ENCODE assay signal across 8 mouse cellular contexts in genomic region chr11:76845275-76845980, GRCm38 (mm10). TPM values are rescaled to one million over a fixed set of nuclear protein-coding genes. Genes with fewer than 3 reads are reported as not detected.
A peak's percentile ranks its signal among the peaks of the same experiment; 100 is the strongest.
DNase-seq lines count a peak whose midpoint lies in the region; ATAC-seq and TF ChIP-seq lines count a peak whose summit lies in the region.

No protein-coding gene starts in this region.

- H3K4me3 ChIP-seq in forebrain, embryonic 10.5 days: peak overlapping the region; percentile 95
- peak overlapping the region; percentile 98 for H3K4me3 ChIP-seq in hindbrain, embryonic 16.5 days (ENCODE audit: low read length)
- H3K4me3 ChIP-seq in liver, embryonic 11.5 days (ENCODE audit: low read depth, low read length): peak overlapping the region; percentile 78
- peak overlapping the region; percentile 91 for H3K4me3 ChIP-seq in midbrain, postnatal 0 days (ENCODE audit: low read depth, low read length)

- peak overlapping the region; percentile 96 for H3K4me2 ChIP-seq in hindbrain, embryonic 16.5 days (ENCODE audit: low read length)
- H3K4me2 ChIP-seq in liver, embryonic 11.5 days: peak overlapping the region; percentile 99
- peak overlapping the region; percentile 97 for H3K4me2 ChIP-seq in midbrain, postnatal 0 days (ENCODE audit: low read depth, low read length, poor library complexity, severe bottlenecking)

- no peak overlapping the region for H3K27ac ChIP-seq in forebrain, embryonic 10.5 days
- H3K27ac ChIP-seq in hindbrain, embryonic 16.5 days (ENCODE audit: low read depth, low read length): peak overlapping the region; percentile 93; the same call in 1 of the 2 replicates
- H3K27ac ChIP-seq in liver, embryonic 11.5 days (ENCODE audit: low read depth, low read length): no peak overlapping the region
- 0 out of 2 replicates have a peak overlapping the region, but pooled peaks have one; percentile 88 for H3K27ac ChIP-seq in midbrain, postnatal 0 days (ENCODE audit: low read depth, low read length)

- peak overlapping the region; percentile 97 for H3K9ac ChIP-seq in hindbrain, embryonic 16.5 days (ENCODE audit: low read depth, low read length)
- H3K9ac ChIP-seq in liver, embryonic 11.5 days (ENCODE audit: low read depth, low read length): peak overlapping the region; percentile 78
- peak overlapping the region; percentile 90 for H3K9ac ChIP-seq in midbrain, postnatal 0 days (replicated peaks; ENCODE audit: low read length, poor library complexity, severe bottlenecking)

- no peaks in the 10 kb centered on the region for H3K36me3 ChIP-seq in forebrain, embryonic 10.5 days (replicated peaks)
- no peaks in the 10 kb centered on the region for H3K36me3 ChIP-seq in hindbrain, embryonic 16.5 days (ENCODE audit: control insufficient read depth, insufficient read depth, low read length)
- no peaks in the 10 kb centered on the region for H3K36me3 ChIP-seq in liver, embryonic 11.5 days (ENCODE audit: control insufficient read depth, insufficient read depth, low read length)
- H3K36me3 ChIP-seq in midbrain, postnatal 0 days (ENCODE audit: insufficient read depth, low read length): no peaks in the 10 kb centered on the region

- peaks cover 11% of the 10 kb centered on the region for H3K27me3 ChIP-seq in forebrain, embryonic 10.5 days (ENCODE audit: poor library complexity, severe bottlenecking)
- H3K27me3 ChIP-seq in hindbrain, embryonic 16.5 days (replicated peaks; ENCODE audit: control insufficient read depth, insufficient read depth, low read length): no peaks in the 10 kb centered on the region
- no peaks in the 10 kb centered on the region for H3K27me3 ChIP-seq in liver, embryonic 11.5 days (replicated peaks; ENCODE audit: control insufficient read depth, insufficient read depth, low read length)
- H3K27me3 ChIP-seq in midbrain, postnatal 0 days (ENCODE audit: insufficient read depth, low read length): no peaks in the 10 kb centered on the region

- 53% methylated on average over 15 of the region's 15 CpGs for WGBS in forebrain, embryonic 10.5 days
- 25% methylated on average over 15 of the region's 15 CpGs for WGBS in hindbrain, embryonic 16.5 days
- WGBS in liver, embryonic 11.5 days: 35% methylated on average over 15 of the region's 15 CpGs
- 21% methylated on average over 15 of the region's 15 CpGs for WGBS in midbrain, postnatal 0 days

- DNase-seq in adrenal gland, postnatal 10 days: peak; percentile 25
- DNase-seq in adrenal gland, postnatal 25 days: no peak
- peak; percentile 46 to 62 for DNase-seq in CD8-positive naive resting alpha-beta T cell, adult 2 months (ENCODE audit: low read depth in 2 of 2, low spot score in 2 of 2)
- DNase-seq in forebrain, embryonic 10.5 days (ENCODE audit: extremely low spot score, low spot score): no peak
- no peak for DNase-seq in liver, embryonic 11.5 days (ENCODE audit: low spot score)
- DNase-seq in midbrain, postnatal 0 days (ENCODE audit: low spot score): peak; percentile 14

- H3K4me1 ChIP-seq in forebrain, embryonic 10.5 days: peaks cover 58% of the 10 kb centered on the region
- peaks cover 30% of the 10 kb centered on the region for H3K4me1 ChIP-seq in hindbrain, embryonic 16.5 days (ENCODE audit: control insufficient read depth, insufficient read depth, low read depth, low read length)
- H3K4me1 ChIP-seq in liver, embryonic 11.5 days (replicated peaks; ENCODE audit: control insufficient read depth, insufficient read depth, low read length): peaks cover 30% of the 10 kb centered on the region
- H3K4me1 ChIP-seq in midbrain, postnatal 0 days (ENCODE audit: insufficient read depth, low read length): peaks cover 14% of the 10 kb centered on the region

- H3K9me3 ChIP-seq in forebrain, embryonic 10.5 days: no peaks in the 10 kb centered on the region
- H3K9me3 ChIP-seq in hindbrain, embryonic 16.5 days (ENCODE audit: control insufficient read depth, low read length): no peaks in the 10 kb centered on the region
- no peaks in the 10 kb centered on the region for H3K9me3 ChIP-seq in liver, embryonic 11.5 days (ENCODE audit: control insufficient read depth, low read length)
- H3K9me3 ChIP-seq in midbrain, postnatal 0 days (ENCODE audit: low read length): no peaks in the 10 kb centered on the region

- no peak for ATAC-seq in hindbrain, embryonic 16.5 days
- no peak for ATAC-seq in liver, embryonic 11.5 days (replicated peaks; ENCODE audit: low FRiP score)
- no peak for ATAC-seq in midbrain, postnatal 0 days (ENCODE audit: low FRiP score)
- no peak for ATAC-seq in megakaryocyte-erythroid progenitor cell, adult 5-6 weeks (replicated peaks; ENCODE audit: low FRiP score, low TSS enrichment, poor library complexity, severe bottlenecking)

- no peak for TF ChIP-seq CTCF in midbrain, postnatal 0 days (IDR thresholded peaks at IDR 0.05)

RNA-seq across cellular contexts. Expression of gene Cpd, which starts 1.4 kb away (rescaled TPM):
- 10 to 100 TPM; 46.2 to 57.9 TPM for total RNA-seq in adrenal gland, postnatal 10 days (2021)
- 39.7 and 45.4 TPM in 2 replicates for total RNA-seq in adrenal gland, postnatal 25 days (2021)
- polyA plus RNA-seq in forebrain, embryonic 10.5 days (2016; fragmentation: Nextera tagmentation; extraction: Ambion mirVana): 8.2 and 9.0 TPM in 2 replicates
- polyA plus RNA-seq in hindbrain, embryonic 16.5 days (2015; fragmentation: Nextera tagmentation; extraction: Ambion mirVana): 3.8 and 5.6 TPM in 2 replicates
- polyA plus RNA-seq in liver, embryonic 11.5 days (2014; fragmentation: Nextera tagmentation; extraction: Ambion mirVana): 14.4 and 14.5 TPM in 2 replicates
- total RNA-seq in midbrain, postnatal 0 days (2014; rRNA removed): 35.8 and 39.0 TPM in 2 replicates
- polyA plus RNA-seq in midbrain, postnatal 0 days (2015; fragmentation: Nextera tagmentation; extraction: Ambion mirVana): 4.2 and 5.3 TPM in 2 replicates
- total RNA-seq in megakaryocyte-erythroid progenitor cell, adult 5-6 weeks (2014; fragmentation: Nextera tagmentation): 6.8 and 12.2 TPM in 2 replicates
- total RNA-seq in megakaryocyte-erythroid progenitor cell, adult 5-6 weeks (2017): 5.9 TPM in 2 replicates

RNA-seq across cellular contexts. Expression of gene Tmigd1, which starts 56.5 kb away (rescaled TPM):
- 1 to 10 TPM in 1 of 2 experiments, under 1 TPM in 1; 0.81 to 1.8 TPM for total RNA-seq in adrenal gland, postnatal 10 days (2021)
- 1.1 TPM in 1 of 2 replicates, not detected in the other for total RNA-seq in adrenal gland, postnatal 25 days (2021)
- not detected in 2 replicates for polyA plus RNA-seq in forebrain, embryonic 10.5 days (2016; fragmentation: Nextera tagmentation; extraction: Ambion mirVana)
- 0.19 TPM in 1 of 2 replicates, not detected in the other for polyA plus RNA-seq in hindbrain, embryonic 16.5 days (2015; fragmentation: Nextera tagmentation; extraction: Ambion mirVana)
- polyA plus RNA-seq in liver, embryonic 11.5 days (2014; fragmentation: Nextera tagmentation; extraction: Ambion mirVana): not detected in 2 replicates
- not detected in 2 replicates for total RNA-seq in midbrain, postnatal 0 days (2014; rRNA removed)
- 0.18 TPM in 1 of 2 replicates, not detected in the other for polyA plus RNA-seq in midbrain, postnatal 0 days (2015; fragmentation: Nextera tagmentation; extraction: Ambion mirVana)
- total RNA-seq in megakaryocyte-erythroid progenitor cell, adult 5-6 weeks (2014; fragmentation: Nextera tagmentation): not detected in 2 replicates
- not detected in 2 replicates for total RNA-seq in megakaryocyte-erythroid progenitor cell, adult 5-6 weeks (2017)

Comparison
In these comparisons a context has a peak if more than half of its experiments do, and no peak if none do; other contexts are left out.
1. DNase-seq: peak in adrenal gland, postnatal 10 days (single experiment), CD8-positive naive resting alpha-beta T cell, adult 2 months (2 of 2) and midbrain, postnatal 0 days (single experiment); none in adrenal gland, postnatal 25 days (single experiment), forebrain, embryonic 10.5 days (single experiment) and liver, embryonic 11.5 days (single experiment).
2. H3K27ac ChIP-seq: peak in hindbrain, embryonic 16.5 days (single experiment) and midbrain, postnatal 0 days (single experiment); none in forebrain, embryonic 10.5 days (single experiment) and liver, embryonic 11.5 days (single experiment).
3. Peak in every context shown above with its lines, with median percentiles within 50 percentile points of each other: H3K4me3 ChIP-seq, H3K4me2 ChIP-seq and H3K9ac ChIP-seq.